Mouse (Mus musculus) kidney, embryonic 15.5 days (tissue): ENCODE data around the gene Ciart. TPM values are rescaled to one million over a fixed set of nuclear protein-coding genes. Genes with fewer than 3 reads are reported as not detected.
"Not testable (repeated sequence)": the region's sequence is repeated elsewhere in the genome, so short reads cannot be mapped to it uniquely, and the experiment has no call there.

Experiments used
- ATAC-seq: fragments of 200-750 bp; cut with Nextera tagmentation; replicated peaks from 2 replicates; pipeline ENCODE4 v1.8.0; 2017; ENCODE audit warnings: moderate TSS enrichment; ENCODE audit not compliant: low FRiP score
- H3K27ac ChIP-seq: fragments of 300-500 bp; sonication (generic); 2 replicates; pipeline ENCODE4 v1.5.1; 2015; ENCODE audit warnings: mild to moderate bottlenecking, inconsistent platforms
- H3K27me3 ChIP-seq: fragments of 300-500 bp; sonication (generic); 2 replicates; pipeline ENCODE4 v1.6.1; 2015; ENCODE audit warnings: inconsistent platforms
- H3K36me3 ChIP-seq: fragments of 300-500 bp; sonication (generic); 2 replicates; pipeline ENCODE4 v1.6.1; 2015; ENCODE audit warnings: inconsistent platforms
- H3K4me1 ChIP-seq: fragments of 300-500 bp; sonication (generic); 2 replicates; pipeline ENCODE4 v1.6.1; 2015; ENCODE audit warnings: inconsistent platforms
- H3K4me2 ChIP-seq: fragments of 300-500 bp; sonication (generic); 2 replicates; pipeline ENCODE4 v1.6.1; 2015; ENCODE audit warnings: moderate library complexity, mild to moderate bottlenecking, inconsistent platforms
- H3K4me3 ChIP-seq: fragments of 300-500 bp; sonication (generic); replicated peaks from 2 replicates; pipeline ENCODE4 v1.5.1; 2015; ENCODE audit warnings: mild to moderate bottlenecking, inconsistent platforms
- H3K9ac ChIP-seq: fragments of 300-500 bp; sonication (generic); 2 replicates; pipeline ENCODE4 v1.6.1; 2015; ENCODE audit warnings: mild to moderate bottlenecking, inconsistent platforms
- H3K9me3 ChIP-seq: fragments of 300-500 bp; sonication (generic); replicated peaks from 2 replicates; pipeline ENCODE4 v1.6.1; 2016; ENCODE audit warnings: inconsistent platforms
- WGBS: fragments of 180-500 bp; shearing (Covaris S2); methylation state at CpG from one replicate; pipeline ENCODE4 v1.1.7; 2015; ENCODE audit warnings: mixed read lengths; 5-methylcytosine and 5-hydroxymethylcytosine counted together
- polyA plus RNA-seq: library from polyadenylated mRNA; unstranded; fragments of >200 nt; fragmentation: Nextera tagmentation; extraction: Ambion mirVana; gene quantifications from 2 replicates; pipeline ENCODE4 v1.2.1, GENCODE M21; 2015

Gene Ciart
- polyA plus RNA-seq, 1 experiment from 2014 or later = 6.6 TPM

DNA sequence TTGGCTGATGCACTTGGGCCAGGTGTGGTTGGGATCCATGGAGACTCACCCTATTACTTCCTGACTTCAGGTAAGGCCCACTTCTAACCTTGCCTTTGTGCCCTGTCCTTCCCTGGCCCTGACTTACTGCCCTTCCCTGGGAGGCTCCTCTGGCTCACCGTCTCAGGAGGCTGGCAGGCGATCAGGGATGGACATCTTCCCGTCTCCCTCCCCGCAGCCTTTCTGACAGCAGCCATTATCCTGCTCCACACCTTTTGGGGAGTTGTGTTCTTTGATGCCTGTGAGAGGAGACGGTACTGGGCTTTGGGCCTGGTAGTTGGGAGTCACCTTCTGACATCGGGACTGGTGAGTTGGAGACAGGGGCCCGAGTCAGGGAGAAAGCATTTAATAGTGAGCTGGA, 13.4 kb upstream of the Ciart start:
- 81% methylated on average over 7 of the region's 7 CpGs for WGBS
- not testable (repeated sequence) for H3K9ac ChIP-seq, H3K27me3 ChIP-seq, H3K27ac ChIP-seq, H3K9me3 ChIP-seq, ATAC-seq
- peaks cover 52% of the 10 kb centered on the region for H3K4me1 ChIP-seq
- peaks cover 18% of the 10 kb centered on the region for H3K36me3 ChIP-seq
- H3K4me3 ChIP-seq = 0 out of 2 replicates have a peak overlapping the region, but pooled peaks have one; percentile 73
- H3K4me2 ChIP-seq = peak overlapping the region; percentile 72; the same call in 1 of the 2 replicates

DNA sequence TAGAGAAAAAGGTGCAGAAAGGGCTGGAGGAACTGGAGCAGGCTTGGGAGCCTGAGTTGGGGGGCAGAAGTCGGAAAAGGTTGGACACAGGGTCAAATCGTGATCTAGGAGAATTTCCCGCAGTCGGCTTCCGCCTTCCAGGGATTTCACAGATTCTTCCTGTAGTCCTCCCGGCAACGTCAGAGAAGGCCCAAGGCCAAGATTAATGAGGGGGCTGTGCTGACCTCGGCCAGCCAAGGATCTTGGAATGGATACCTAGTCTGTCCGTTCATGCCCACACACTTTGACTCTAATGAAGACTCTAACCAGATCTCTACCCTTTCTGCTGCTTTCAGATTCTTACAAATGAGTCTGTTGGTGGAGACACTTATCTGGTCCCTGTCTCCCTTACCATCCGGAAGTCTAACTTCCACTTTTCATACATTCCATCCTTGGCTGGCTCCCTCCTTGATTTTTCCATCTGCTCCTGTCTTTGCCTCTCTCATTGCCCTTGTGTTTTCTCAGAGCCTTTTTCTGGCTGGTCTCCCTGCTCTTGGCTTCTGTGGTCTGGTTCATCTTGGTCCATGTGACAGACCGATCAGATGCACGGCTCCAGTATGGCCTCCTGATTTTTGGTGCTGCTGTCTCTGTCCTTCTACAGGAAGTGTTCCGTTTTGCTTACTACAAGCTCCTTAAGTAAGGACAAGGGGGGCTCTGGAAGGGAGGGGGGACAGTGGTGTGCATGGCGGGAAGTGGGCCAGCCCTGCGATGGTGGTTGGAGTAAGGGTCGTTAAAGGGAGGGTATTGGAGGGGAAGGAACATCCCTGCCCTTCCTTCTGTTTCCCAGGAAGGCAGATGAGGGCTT, 12.5 kb upstream of the Ciart start:
- peak; percentile 23; the same call in 1 of the 2 replicates for ATAC-seq
- Histone ChIP-seq H3K4me1 (peaks cover 48% of the 10 kb centered on the region), H3K9ac (peak overlapping the region; percentile 69), H3K27ac (peak overlapping the region; percentile 93), H3K36me3 (peaks cover 18% of the 10 kb centered on the region), H3K4me3 (peak overlapping the region; percentile 73), H3K9me3 (no peaks in the 10 kb centered on the region), H3K27me3 (no peaks in the 10 kb centered on the region), H3K4me2 (peak overlapping the region; percentile 72)
- 4% methylated on average over 16 of the region's 16 CpGs for WGBS

DNA sequence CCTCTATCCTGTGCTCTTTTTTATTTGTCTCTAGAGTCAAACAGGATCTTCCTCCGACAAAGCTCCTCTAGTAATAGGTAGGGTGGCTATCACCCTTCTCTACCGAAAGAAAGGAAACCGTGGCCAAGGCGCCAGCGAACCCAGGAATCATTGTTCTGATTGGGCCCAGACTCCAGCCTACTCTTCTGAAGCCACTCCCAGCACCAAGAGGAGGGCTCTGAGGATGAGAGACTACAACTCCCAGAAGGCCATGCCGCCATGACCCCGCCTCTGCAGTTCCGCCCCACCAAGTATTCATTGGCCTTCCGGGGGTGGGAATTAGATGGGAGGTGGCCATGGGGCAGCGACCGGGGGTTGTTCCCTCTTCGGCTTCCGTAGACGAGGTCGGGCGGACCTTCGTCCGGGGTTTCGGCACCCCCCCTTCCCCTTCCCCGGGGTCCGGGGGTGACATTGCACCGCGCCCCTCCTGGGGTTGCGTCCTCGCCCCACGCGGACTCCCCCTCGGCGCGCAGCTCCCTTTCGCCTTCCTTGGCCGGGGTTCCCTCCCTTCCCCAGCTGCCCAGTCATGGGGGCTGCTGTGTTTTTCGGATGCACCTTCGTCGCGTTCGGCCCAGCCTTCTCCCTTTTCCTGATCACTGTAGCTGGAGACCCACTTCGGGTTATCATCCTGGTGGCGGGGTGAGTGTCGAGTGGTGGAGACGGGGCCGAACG, 11.7 kb upstream of the Ciart start, which contains the start of gene Aph1a:
TSS of gene Aph1a (plus strand) at position 364 of the 711 bp plus-strand sequence.
- peaks cover 18% of the 10 kb centered on the region for H3K36me3 ChIP-seq
- peak within 1 kb of the TSS; percentile 93 for H3K27ac ChIP-seq
- peak within 1 kb of the TSS; percentile 73 for H3K4me3 ChIP-seq
- peak within 1 kb of the TSS; percentile 72 for H3K4me2 ChIP-seq
- peak; percentile 96 for ATAC-seq
- H3K9me3 ChIP-seq, H3K27me3 ChIP-seq: not testable (repeated sequence)
- peaks cover 40% of the 10 kb centered on the region for H3K4me1 ChIP-seq
- peak within 1 kb of the TSS; percentile 69 for H3K9ac ChIP-seq
- WGBS = under 1% methylated on average over 31 of the region's 43 CpGs

DNA sequence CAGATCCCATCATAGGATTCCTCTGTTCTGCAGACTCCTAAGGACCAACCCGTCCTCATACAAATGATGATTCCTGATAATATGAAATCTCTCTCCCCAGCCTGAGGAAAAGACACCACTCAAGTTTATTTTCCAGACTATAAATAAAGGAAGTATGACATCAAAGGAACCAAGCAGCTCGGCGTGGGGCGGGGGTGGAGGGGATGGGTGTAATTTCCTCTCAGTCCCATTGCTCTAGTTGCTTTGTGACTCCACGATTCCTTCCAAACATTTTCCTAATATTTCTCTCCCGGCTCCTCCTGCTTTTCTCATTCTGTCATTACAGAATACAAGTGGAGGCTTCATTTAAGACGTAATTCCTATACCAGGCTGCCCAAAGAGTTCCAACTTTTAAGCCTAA, 11.1 kb upstream of the Ciart start:
- Histone ChIP-seq H3K4me3 (peak overlapping the region; percentile 73), H3K36me3 (peaks cover 14% of the 10 kb centered on the region), H3K27me3 (no peaks in the 10 kb centered on the region), H3K9ac (0 out of 2 replicates have a peak overlapping the region, but pooled peaks have one; percentile 6), H3K4me2 (peak overlapping the region; percentile 72), H3K27ac (peak overlapping the region; percentile 93), H3K4me1 (peaks cover 39% of the 10 kb centered on the region), H3K9me3 (no peaks in the 10 kb centered on the region)
- 8% methylated on average over 7 of the region's 7 CpGs for WGBS
- no peak for ATAC-seq

DNA sequence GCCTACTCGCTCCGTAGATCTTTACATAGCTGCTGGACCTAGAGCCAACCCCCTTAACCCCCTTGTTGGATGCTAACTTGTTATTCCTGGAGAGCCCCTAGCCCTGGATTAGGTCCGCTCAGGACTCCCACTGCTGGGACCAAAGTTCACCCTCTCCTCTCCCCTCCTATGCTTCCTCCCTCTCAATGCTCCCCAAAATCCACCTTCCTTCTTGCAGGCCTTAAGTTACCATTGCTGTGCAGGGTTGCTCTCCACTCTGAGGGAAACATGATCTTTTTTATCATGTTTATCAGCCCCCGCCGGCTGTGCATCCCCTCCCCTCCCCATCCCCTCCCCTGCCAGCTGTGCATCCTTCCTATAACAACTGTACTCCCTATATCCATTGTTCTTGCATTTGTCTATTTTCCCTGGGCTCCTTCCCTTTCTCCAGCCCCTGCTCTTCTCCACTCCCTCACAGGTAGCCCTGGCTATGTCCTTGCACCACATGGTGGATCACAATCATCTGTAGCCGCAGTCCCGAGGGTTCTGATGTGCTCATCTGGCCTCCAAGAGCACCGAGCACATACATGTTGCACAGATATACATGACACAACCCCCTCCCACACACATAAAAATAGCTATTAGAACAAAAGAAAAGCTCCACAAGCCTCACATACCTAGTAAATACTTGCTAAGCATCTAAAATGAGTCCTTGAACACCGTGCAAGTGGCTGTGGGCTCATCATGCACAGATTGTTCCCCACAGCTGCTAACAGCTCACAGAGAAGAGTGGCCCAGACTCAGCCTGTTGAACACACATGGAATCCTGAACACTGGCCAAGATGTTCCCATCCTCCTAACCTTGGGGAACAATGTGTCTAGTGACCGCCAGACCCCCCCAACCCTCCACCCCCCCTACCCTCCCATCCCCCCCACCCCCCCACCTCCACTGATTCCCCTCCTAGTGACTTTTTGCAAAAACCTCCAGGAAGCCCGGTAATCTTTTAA, 10.3 kb upstream of the Ciart start:
- Histone ChIP-seq H3K36me3 (peaks cover 7% of the 10 kb centered on the region), H3K4me1 (peaks cover 47% of the 10 kb centered on the region), H3K27me3 (no peaks in the 10 kb centered on the region), H3K9me3 (no peaks in the 10 kb centered on the region), H3K9ac (peak overlapping the region; percentile 11; the same call in 1 of the 2 replicates), H3K4me2 (peak overlapping the region; percentile 52), H3K4me3 (peak overlapping the region; percentile 40), H3K27ac (peak overlapping the region; percentile 93)
- peak; percentile 9; the same call in 1 of the 2 replicates for ATAC-seq
- 19% methylated on average over 11 of the region's 11 CpGs for WGBS

DNA sequence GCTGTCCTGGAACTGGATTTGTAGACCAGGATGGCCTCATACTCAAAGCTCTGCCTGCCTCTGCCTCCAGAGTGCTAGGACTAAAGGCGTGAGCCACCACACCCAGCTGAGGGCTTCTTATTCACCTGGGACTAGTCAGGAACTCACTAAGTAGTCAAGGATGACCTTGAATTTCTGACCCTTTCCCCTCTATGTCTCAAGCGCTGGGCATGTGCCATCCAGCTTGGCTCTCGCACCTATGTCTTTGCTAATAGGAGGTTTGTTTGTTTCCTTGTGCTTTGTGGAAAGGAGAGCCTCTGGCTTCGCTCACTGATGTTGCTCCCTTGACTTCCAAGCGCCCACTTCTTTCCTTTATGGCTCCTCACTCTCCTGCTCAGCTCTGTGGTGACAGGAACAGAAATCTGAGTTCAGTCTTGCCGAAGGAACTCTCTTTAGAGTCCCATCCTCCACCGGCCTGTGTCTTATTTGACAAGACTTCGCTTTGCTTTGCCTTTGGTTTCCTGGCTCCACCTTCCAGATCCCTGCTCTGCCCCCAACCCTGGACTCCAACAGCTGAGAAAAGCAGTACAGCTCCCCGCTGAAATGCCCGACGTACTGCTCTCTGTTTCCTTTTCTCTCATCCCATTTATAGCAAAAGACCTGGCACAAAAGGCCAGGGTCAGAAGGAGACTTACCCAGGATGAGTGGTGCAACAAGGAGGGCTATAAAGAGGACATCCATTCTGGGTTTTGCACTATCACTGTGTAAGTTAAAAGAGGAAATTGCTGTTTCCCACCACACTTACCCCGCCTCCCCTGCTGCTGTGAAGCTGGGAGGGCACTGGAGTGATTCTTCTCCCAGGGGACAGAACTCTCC, 9.4 kb upstream of the Ciart start, which contains the start of gene BC028528:
TSS of gene BC028528 (minus strand) at position 795 of the 855 bp plus-strand sequence.
- no peaks in the 10 kb centered on the region for H3K27me3 ChIP-seq
- peak within 1 kb of the TSS; percentile 93 for H3K27ac ChIP-seq
- 17% methylated on average over 12 of the region's 12 CpGs for WGBS
- peak within 1 kb of the TSS; percentile 40 for H3K4me3 ChIP-seq
- H3K9me3 ChIP-seq = no peaks in the 10 kb centered on the region
- peaks cover 15% of the 10 kb centered on the region for H3K36me3 ChIP-seq
- no peak for ATAC-seq
- H3K9ac ChIP-seq = peak within 1 kb of the TSS; percentile 14; the same call in 1 of the 2 replicates
- peaks cover 54% of the 10 kb centered on the region for H3K4me1 ChIP-seq
- peak within 1 kb of the TSS; percentile 52 for H3K4me2 ChIP-seq

DNA sequence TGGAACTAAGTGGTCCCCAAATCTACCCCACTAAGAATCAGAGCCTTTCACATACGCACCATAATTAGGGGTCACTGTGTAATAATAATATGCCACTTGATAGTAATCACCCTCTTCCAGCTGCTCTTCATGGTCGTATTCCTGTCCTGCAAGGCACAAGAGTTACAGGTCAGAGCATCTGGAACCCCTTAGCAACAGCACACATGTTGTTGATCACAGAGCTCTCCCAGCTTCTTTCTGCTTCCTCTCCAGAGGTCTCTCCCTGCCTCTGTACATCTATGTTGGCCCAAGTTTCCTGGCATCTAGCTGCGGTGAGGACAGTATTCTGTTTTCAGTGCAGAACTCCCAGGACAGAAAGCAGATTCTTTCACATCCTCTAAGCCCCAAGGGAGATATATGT, 7.6 kb upstream of the Ciart start:
- Histone ChIP-seq H3K4me2 (no peak overlapping the region), H3K4me3 (no peak overlapping the region), H3K4me1 (peaks cover 46% of the 10 kb centered on the region), H3K36me3 (peaks cover 10% of the 10 kb centered on the region; the same call in 1 of the 2 replicates), H3K27ac (no peak overlapping the region), H3K27me3 (no peaks in the 10 kb centered on the region), H3K9me3 (no peaks in the 10 kb centered on the region), H3K9ac (no peak overlapping the region)
- 73% methylated on average over 3 of the region's 3 CpGs for WGBS
- no peak for ATAC-seq

DNA sequence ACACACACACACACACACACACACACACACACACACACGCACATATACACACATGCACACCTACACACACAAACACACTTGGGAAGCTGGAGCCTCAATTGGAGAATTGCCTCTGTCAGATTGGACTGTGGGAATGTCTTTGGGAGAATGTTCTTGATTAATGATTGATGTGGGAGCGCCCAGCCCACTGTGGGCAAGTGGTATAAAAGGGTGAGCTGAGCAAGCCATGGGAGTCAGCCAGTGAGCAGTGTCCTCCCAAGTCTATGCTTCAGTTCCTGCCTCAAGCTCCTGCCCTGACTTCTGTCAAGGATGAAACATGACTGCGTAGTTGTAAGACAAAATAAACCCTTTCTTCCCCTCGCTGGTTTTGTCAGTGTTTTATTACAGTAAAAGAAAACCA, 5.5 kb upstream of the Ciart start:
- H3K4me3 ChIP-seq = no peak overlapping the region
- no peak; the same call in 1 of the 2 replicates for ATAC-seq
- peaks cover 14% of the 10 kb centered on the region; the same call in 1 of the 2 replicates for H3K36me3 ChIP-seq
- H3K9ac ChIP-seq = no peak overlapping the region
- no peaks in the 10 kb centered on the region for H3K9me3 ChIP-seq
- H3K4me1 ChIP-seq = peaks cover 44% of the 10 kb centered on the region
- 53% methylated on average over 4 of the region's 4 CpGs for WGBS
- no peak overlapping the region for H3K27ac ChIP-seq
- no peaks in the 10 kb centered on the region for H3K27me3 ChIP-seq
- H3K4me2 ChIP-seq = no peak overlapping the region

DNA sequence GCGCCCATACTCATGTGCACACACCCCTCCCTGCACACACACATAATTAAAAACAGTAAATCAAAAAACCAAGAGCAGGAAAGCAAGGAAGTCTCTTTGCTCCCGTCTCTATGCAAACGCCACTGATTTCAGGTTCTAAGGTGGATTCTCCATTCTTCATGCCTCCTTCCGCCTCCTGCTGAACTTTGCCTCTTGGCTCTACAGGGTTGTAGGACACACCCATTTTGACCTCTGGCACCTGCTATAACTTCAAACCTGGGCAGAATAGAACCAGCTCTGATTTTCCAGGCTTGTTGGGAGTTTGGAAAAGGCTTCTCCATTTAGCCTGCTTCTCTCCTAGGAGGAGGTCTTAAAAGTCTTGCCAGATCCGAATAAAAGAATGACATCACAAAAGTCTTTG, 2.3 kb upstream of the Ciart start:
- peaks cover 33% of the 10 kb centered on the region for H3K4me1 ChIP-seq
- WGBS = 71% methylated on average over 5 of the region's 5 CpGs
- H3K9me3 ChIP-seq = no peaks in the 10 kb centered on the region
- H3K27me3 ChIP-seq = 0 out of 2 replicates have a peak, but pooled peaks cover 4% of the 10 kb centered on the region
- no peak overlapping the region for H3K4me2 ChIP-seq
- no peak overlapping the region for H3K9ac ChIP-seq
- no peak for ATAC-seq
- H3K4me3 ChIP-seq = no peak overlapping the region
- no peak overlapping the region for H3K27ac ChIP-seq
- peaks cover 14% of the 10 kb centered on the region; the same call in 1 of the 2 replicates for H3K36me3 ChIP-seq

DNA sequence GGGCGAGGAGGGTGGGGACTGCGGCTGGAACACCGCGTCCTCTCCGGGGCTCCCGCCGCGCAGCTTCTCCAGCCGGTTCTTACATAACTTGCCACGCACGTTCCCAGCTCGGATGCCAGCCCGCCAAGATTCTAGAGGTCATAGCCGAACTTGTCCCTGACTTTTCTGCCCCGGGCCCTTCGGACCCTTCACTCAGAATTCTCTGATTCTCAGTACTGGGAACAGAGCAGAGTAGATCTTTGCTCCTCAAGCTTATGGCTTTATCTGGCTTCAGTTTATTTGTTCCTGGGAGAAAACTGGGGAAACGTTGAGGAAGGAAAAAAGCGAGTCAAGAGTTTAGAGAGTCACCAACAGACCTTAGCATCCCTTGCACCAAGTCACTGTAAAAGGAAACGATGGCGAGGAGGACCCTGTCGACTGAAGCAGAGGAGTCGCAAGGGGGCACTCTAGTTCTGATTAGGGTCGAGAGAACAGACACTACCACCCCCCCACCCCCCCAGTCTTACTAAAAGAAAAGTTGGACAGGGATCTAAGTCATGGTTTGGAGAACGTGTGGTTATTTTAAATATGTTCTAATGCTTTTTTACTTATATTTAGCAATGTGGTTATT, 870 bp upstream of the Ciart start:
- Histone ChIP-seq H3K4me2 (peak overlapping the region; percentile 94), H3K36me3 (peaks cover 14% of the 10 kb centered on the region; the same call in 1 of the 2 replicates), H3K27me3 (0 out of 2 replicates have a peak, but pooled peaks cover 4% of the 10 kb centered on the region), H3K9ac (peak overlapping the region; percentile 37), H3K4me1 (peaks cover 31% of the 10 kb centered on the region), H3K9me3 (no peaks in the 10 kb centered on the region), H3K4me3 (peak overlapping the region; percentile 63), H3K27ac (0 out of 2 replicates have a peak overlapping the region, but pooled peaks have one; percentile 19)
- no peak for ATAC-seq
- WGBS = 2% methylated on average over 24 of the region's 24 CpGs
